Mouse (Mus musculus) stomach, postnatal 0 days (tissue): ENCODE measurements around the gene Mad2l2.

Experiments
- CTCF ChIP-seq: IDR thresholded peaks from 2 replicates; pipeline ENCODE4 v1.5.1; 2016; ENCODE audit warnings: antibody characterized with exemption, low read depth, mild to moderate bottlenecking, moderate library complexity
- EP300 ChIP-seq: optimal IDR thresholded peaks from 2 replicates; pipeline ENCODE3; 2016; ENCODE audit warnings: antibody characterized with exemption

DNA sequence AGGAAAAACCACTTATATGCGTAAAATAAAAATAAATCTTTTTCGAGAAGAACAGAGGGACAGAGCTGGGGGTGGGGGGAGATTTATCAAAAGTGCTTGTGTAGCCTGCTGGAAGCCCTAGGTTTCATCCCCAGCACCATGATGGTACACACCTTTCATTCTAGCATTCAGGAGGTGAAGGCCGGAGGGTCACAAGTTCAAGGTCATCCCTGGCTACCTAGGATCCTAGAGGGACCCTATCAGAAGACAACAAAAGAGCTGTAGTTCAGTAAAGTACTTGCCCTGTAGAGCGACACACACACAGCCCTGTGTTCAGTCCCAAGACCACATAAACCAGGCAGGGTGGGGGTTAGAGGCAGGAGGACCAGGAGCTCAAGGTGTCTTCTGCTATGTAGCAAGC lies 23.8 kb downstream of the Mad2l2 start:
- TF ChIP-seq EP300 (no peak), CTCF (no peak)
